ENCODE assay signal across 8 mouse cellular contexts in genomic region chr9:35175251-35176123, GRCm38 (mm10). TPM values are rescaled to one million over a fixed set of nuclear protein-coding genes. Genes with fewer than 3 reads are reported as not detected.
DNase-seq lines count a peak whose midpoint lies in the region; ATAC-seq lines count a peak whose summit lies in the region.

TSS of gene Dcps (minus strand) at chr9:35176061.

- peaks cover 0 to 7% of the 10 kb centered on the region in 2 experiments; a peak in 3 of 4 replicates for H3K4me1 ChIP-seq in heart, embryonic 14.5 days (ENCODE audit: control insufficient read depth in 2 of 2, insufficient read depth in 2 of 2, low read length in 2 of 2)
- H3K4me1 ChIP-seq in liver, embryonic 13.5 days (replicated peaks), result peaks cover 34% of the 10 kb centered on the region
- H3K4me1 ChIP-seq in stomach, embryonic 16.5 days (ENCODE audit: control insufficient read depth, insufficient read depth, low read length), result peaks cover 7% of the 10 kb centered on the region

- H3K4me2 ChIP-seq in heart, embryonic 14.5 days (ENCODE audit: low read length), result peak within 1 kb of the TSS; percentile 92
- peak within 1 kb of the TSS; percentile 91 for H3K4me2 ChIP-seq in liver, embryonic 13.5 days
- peak within 1 kb of the TSS; percentile 92 for H3K4me2 ChIP-seq in stomach, embryonic 16.5 days (ENCODE audit: low read depth, low read length)

- peak; percentile 80 for DNase-seq in c-Kit-negative CD71-positive TER-119-positive erythroid progenitor cells, embryonic 14.5 days (ENCODE audit: low read depth, low spot score)
- peak; percentile 84 for DNase-seq in fibroblast of lung, adult 2 months (ENCODE audit: low read depth)
- peak; percentile 95 for DNase-seq in kidney, postnatal 14 days
- peak; percentile 80 for DNase-seq in liver, embryonic 13.5 days
- DNase-seq in neural tube, embryonic 10.5 days (ENCODE audit: extremely low spot score, low spot score), result peak; percentile 93

- WGBS in heart, embryonic 14.5 days, result under 1% methylated on average over 38 of the region's 38 CpGs
- WGBS in liver, embryonic 13.5 days (ENCODE audit: insufficient replicate concordance), result under 1% methylated on average over 38 of the region's 38 CpGs
- WGBS in stomach, embryonic 16.5 days, result under 1% methylated on average over 38 of the region's 38 CpGs

- H3K4me3 ChIP-seq in heart, embryonic 14.5 days (ENCODE audit: control insufficient read depth in 1 of 2, insufficient read depth in 1 of 2, low read depth in 1 of 2, low read length in 2 of 2), result peak within 1 kb of the TSS; percentile 64 to 80
- peak within 1 kb of the TSS; percentile 74 for H3K4me3 ChIP-seq in liver, embryonic 13.5 days (replicated peaks)
- peak within 1 kb of the TSS; percentile 78 for H3K4me3 ChIP-seq in stomach, embryonic 16.5 days (replicated peaks; ENCODE audit: low read length)

- H3K27me3 ChIP-seq in heart, embryonic 14.5 days (ENCODE audit: control insufficient read depth, insufficient read depth, low read length), result no peaks in the 10 kb centered on the region
- H3K27me3 ChIP-seq in liver, embryonic 13.5 days, result no peaks in the 10 kb centered on the region
- H3K27me3 ChIP-seq in stomach, embryonic 16.5 days (ENCODE audit: control insufficient read depth, insufficient read depth, low read length), result no peaks in the 10 kb centered on the region

- peaks cover 6% of the 10 kb centered on the region for H3K36me3 ChIP-seq in heart, embryonic 14.5 days (ENCODE audit: control insufficient read depth, insufficient read depth, low read length)
- H3K36me3 ChIP-seq in liver, embryonic 13.5 days, result peaks cover 7% of the 10 kb centered on the region
- 0 out of 2 replicates have a peak, but pooled peaks cover 5% of the 10 kb centered on the region for H3K36me3 ChIP-seq in stomach, embryonic 16.5 days (ENCODE audit: control insufficient read depth, insufficient read depth, low read length)

- peak within 1 kb of the TSS; percentile 85 to 91 for H3K27ac ChIP-seq in heart, embryonic 14.5 days (replicated peaks in 1 of 2; ENCODE audit: control insufficient read depth in 1 of 2, insufficient read depth in 1 of 2, low read depth in 2 of 2, low read length in 2 of 2)
- H3K27ac ChIP-seq in liver, embryonic 13.5 days, result peak within 1 kb of the TSS; percentile 82
- peak within 1 kb of the TSS; percentile 89 for H3K27ac ChIP-seq in stomach, embryonic 16.5 days (ENCODE audit: low read length)

- peak; percentile 99 for ATAC-seq in CD4-positive, CD25-positive, alpha-beta regulatory T cell, adult 4 months
- ATAC-seq in heart, embryonic 14.5 days (ENCODE audit: insufficient number of reproducible peaks, insufficient read depth, low FRiP score, low read depth), result peak; percentile 93
- ATAC-seq in liver, embryonic 13.5 days (ENCODE audit: low read depth), result peak; percentile 99
- ATAC-seq in stomach, embryonic 16.5 days (ENCODE audit: insufficient read depth, low FRiP score), result peak; percentile 99

- H3K9ac ChIP-seq in heart, embryonic 14.5 days (ENCODE audit: low read length), result peak within 1 kb of the TSS; percentile 79
- H3K9ac ChIP-seq in liver, embryonic 13.5 days, result peak within 1 kb of the TSS; percentile 82
- H3K9ac ChIP-seq in stomach, embryonic 16.5 days (ENCODE audit: low read length), result peak within 1 kb of the TSS; percentile 77

- no peaks in the 10 kb centered on the region for H3K9me3 ChIP-seq in heart, embryonic 14.5 days (ENCODE audit: control insufficient read depth, low read length)
- H3K9me3 ChIP-seq in liver, embryonic 13.5 days (replicated peaks), result no peaks in the 10 kb centered on the region
- H3K9me3 ChIP-seq in stomach, embryonic 16.5 days (replicated peaks; ENCODE audit: control insufficient read depth, low read length), result no peaks in the 10 kb centered on the region

RNA-seq across cellular contexts. Expression of gene Dcps, which starts in this region (rescaled TPM):
- polyA plus RNA-seq in CD4-positive, CD25-positive, alpha-beta regulatory T cell, adult 4 months (2017; shearing (Covaris generic)), result 10 to 100 TPM; 70.6 to 90.4 TPM
- 60.9 and 62.7 TPM in 2 replicates for polyA plus RNA-seq in heart, embryonic 14.5 days (2014; fragmentation: Nextera tagmentation; extraction: Ambion mirVana)
- 58.6 and 62.9 TPM in 2 replicates for polyA plus RNA-seq in liver, embryonic 13.5 days (2015; fragmentation: Nextera tagmentation; extraction: Ambion mirVana)
- polyA plus RNA-seq in stomach, embryonic 16.5 days (2015; fragmentation: Nextera tagmentation; extraction: Ambion mirVana), result 68.2 and 68.9 TPM in 2 replicates

Comparison
In these comparisons a context has a peak if more than half of its experiments do, and no peak if none do; other contexts are left out.
1. Peak in every context shown above with its lines: DNase-seq, ATAC-seq, H3K4me3 ChIP-seq and H3K27ac ChIP-seq.